12 mouse cellular contexts compared by ENCODE assay signal in the genomic region with DNA sequence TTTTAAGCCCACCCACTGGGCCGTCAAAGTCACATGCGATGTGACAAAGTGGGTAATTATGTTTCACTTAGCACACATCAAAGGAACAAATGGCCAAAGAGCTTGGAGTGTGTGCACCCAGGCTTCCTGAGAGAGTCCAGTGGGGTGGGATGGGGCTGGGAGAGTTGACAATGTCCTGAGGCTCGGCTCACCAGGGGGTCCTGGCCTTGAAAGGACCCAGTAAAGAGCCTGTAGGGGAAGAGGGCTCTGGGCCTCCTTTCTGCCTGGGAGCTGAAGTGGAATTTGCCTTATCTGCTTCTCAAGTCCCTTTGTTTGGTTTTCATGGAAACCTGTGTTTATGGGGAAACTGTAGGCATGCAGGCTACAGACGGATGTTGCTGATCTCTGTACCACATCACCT.
DNase-seq lines count a peak whose midpoint lies in the region; ATAC-seq and TF ChIP-seq lines count a peak whose summit lies in the region.
"Had no signal": no experiment of that assay in that cellular context is flagged by ENCODE, and none has a peak within 500 bp of the region (broad histone marks: within the 10 kb centered on the region; RNA-seq: fewer than 3 reads in every experiment).

No protein-coding gene starts in this region.

- no peaks in the 10 kb centered on the region for H3K9me3 ChIP-seq in heart, embryonic 13.5 days
- no peaks in the 10 kb centered on the region for H3K9me3 ChIP-seq in forebrain, embryonic 14.5 days (replicated peaks; ENCODE audit: control insufficient read depth, low read length)
- H3K9me3 ChIP-seq in midbrain, embryonic 14.5 days (ENCODE audit: control insufficient read depth, low read length) = no peaks in the 10 kb centered on the region
- no peaks in the 10 kb centered on the region for H3K9me3 ChIP-seq in liver, postnatal 0 days (ENCODE audit: low read length)
- H3K9me3 ChIP-seq: embryonic facial prominence, embryonic 12.5 days; liver, embryonic 15.5 days had no signal

- TF ChIP-seq EP300 in liver, postnatal 0 days (IDR thresholded peaks at IDR 0.05; ENCODE audit: low read depth) = no peak

- H3K36me3 ChIP-seq in heart, embryonic 13.5 days = no peaks in the 10 kb centered on the region
- H3K36me3 ChIP-seq in forebrain, embryonic 14.5 days (ENCODE audit: control insufficient read depth, insufficient read depth, low read length) = no peaks in the 10 kb centered on the region
- H3K36me3 ChIP-seq in midbrain, embryonic 14.5 days (ENCODE audit: control insufficient read depth, insufficient read depth, low read length) = no peaks in the 10 kb centered on the region
- H3K36me3 ChIP-seq in liver, postnatal 0 days (replicated peaks; ENCODE audit: insufficient read depth, low read length) = no peaks in the 10 kb centered on the region
- H3K36me3 ChIP-seq: embryonic facial prominence, embryonic 12.5 days; liver, embryonic 15.5 days had no signal

- DNase-seq in heart, adult 18-20 months = no peak
- DNase-seq in R1 (ENCODE audit: low read depth, low spot score) = peak; percentile 53
- DNase-seq in forebrain, embryonic 14.5 days (ENCODE audit: low spot score) = peak; percentile 45
- peak; percentile 61 for DNase-seq in midbrain, embryonic 14.5 days
- no peak for DNase-seq in cerebellum, adult 18-20 months
- DNase-seq in gastrocnemius, adult 2 months = no peak
- DNase-seq in liver, postnatal 0 days = no peak
- DNase-seq: gastrocnemius, postnatal 14 days; kidney, adult 9 months had no signal

- no peak for ATAC-seq in heart, embryonic 13.5 days (ENCODE audit: extremely low read depth, insufficient number of reproducible peaks, low FRiP score, low TSS enrichment)
- peak; percentile 60; the same call in 1 of the 2 replicates for ATAC-seq in forebrain, embryonic 14.5 days
- ATAC-seq in midbrain, embryonic 14.5 days (ENCODE audit: low FRiP score, low TSS enrichment) = no peak
- no peak for ATAC-seq in liver, postnatal 0 days

- no peak overlapping the region for H3K9ac ChIP-seq in heart, embryonic 13.5 days
- no peak overlapping the region for H3K9ac ChIP-seq in forebrain, embryonic 14.5 days (ENCODE audit: low read length)
- H3K9ac ChIP-seq in midbrain, embryonic 14.5 days (replicated peaks; ENCODE audit: low read length) = 0 out of 2 replicates have a peak overlapping the region, but pooled peaks have one; percentile 9
- no peak overlapping the region for H3K9ac ChIP-seq in liver, postnatal 0 days (replicated peaks)
- H3K9ac ChIP-seq: embryonic facial prominence, embryonic 12.5 days; liver, embryonic 15.5 days had no signal

- intact Hi-C loops in gastrocnemius, adult 2 months (cut with DNase I) = no loop called here

- H3K4me2 ChIP-seq in heart, embryonic 13.5 days = peak overlapping the region; percentile 30
- H3K4me2 ChIP-seq in forebrain, embryonic 14.5 days (ENCODE audit: low read length) = no peak overlapping the region
- no peak overlapping the region for H3K4me2 ChIP-seq in midbrain, embryonic 14.5 days (ENCODE audit: low read length)
- H3K4me2 ChIP-seq in liver, postnatal 0 days (ENCODE audit: low read depth, low read length) = no peak overlapping the region
- H3K4me2 ChIP-seq: embryonic facial prominence, embryonic 12.5 days; liver, embryonic 15.5 days had no signal

- 4% methylated on average over 4 of the region's 4 CpGs for WGBS in heart, embryonic 13.5 days
- WGBS in forebrain, embryonic 14.5 days = 6% methylated on average over 4 of the region's 4 CpGs
- 2% methylated on average over 4 of the region's 4 CpGs for WGBS in midbrain, embryonic 14.5 days
- WGBS in liver, postnatal 0 days (ENCODE audit: insufficient replicate concordance) = 18% methylated on average over 4 of the region's 4 CpGs

- H3K4me1 ChIP-seq in heart, embryonic 13.5 days = peaks cover 20% of the 10 kb centered on the region
- peaks cover 7% of the 10 kb centered on the region; the same call in 1 of the 2 replicates for H3K4me1 ChIP-seq in forebrain, embryonic 14.5 days (ENCODE audit: control insufficient read depth, insufficient read depth, low read length)
- peaks cover 19% of the 10 kb centered on the region for H3K4me1 ChIP-seq in midbrain, embryonic 14.5 days (ENCODE audit: control insufficient read depth, insufficient read depth, low read length)
- H3K4me1 ChIP-seq in liver, postnatal 0 days (ENCODE audit: insufficient read depth) = no peaks in the 10 kb centered on the region
- H3K4me1 ChIP-seq: liver, embryonic 15.5 days had no signal

- no peak for TF ChIP-seq CTCF in gastrocnemius, adult 2 months (IDR thresholded peaks at IDR 0.05)
- no peak for TF ChIP-seq CTCF in liver, postnatal 0 days (IDR thresholded peaks at IDR 0.05; ENCODE audit: low read depth)

- H3K27me3 ChIP-seq in heart, embryonic 13.5 days (replicated peaks) = peaks cover 57% of the 10 kb centered on the region
- no peaks in the 10 kb centered on the region for H3K27me3 ChIP-seq in forebrain, embryonic 14.5 days (replicated peaks; ENCODE audit: control insufficient read depth, insufficient read depth, low read length)
- no peaks in the 10 kb centered on the region for H3K27me3 ChIP-seq in midbrain, embryonic 14.5 days (ENCODE audit: control insufficient read depth, insufficient read depth, low read length)
- H3K27me3 ChIP-seq in liver, postnatal 0 days (ENCODE audit: insufficient read depth, low read length) = no peaks in the 10 kb centered on the region
- H3K27me3 ChIP-seq: embryonic facial prominence, embryonic 12.5 days; liver, embryonic 15.5 days had no signal

- H3K27ac ChIP-seq in heart, embryonic 13.5 days (replicated peaks) = no peak overlapping the region
- H3K27ac ChIP-seq in forebrain, embryonic 14.5 days (ENCODE audit: low read depth, low read length) = no peak overlapping the region
- no peak overlapping the region for H3K27ac ChIP-seq in midbrain, embryonic 14.5 days (replicated peaks; ENCODE audit: low read depth, low read length)
- no peak overlapping the region for H3K27ac ChIP-seq in gastrocnemius, adult 2 months
- H3K27ac ChIP-seq in liver, postnatal 0 days (ENCODE audit: low read depth) = no peak overlapping the region
- H3K27ac ChIP-seq: embryonic facial prominence, embryonic 12.5 days; liver, embryonic 15.5 days had no signal

- no peak overlapping the region for H3K4me3 ChIP-seq in heart, embryonic 13.5 days
- no peak overlapping the region for H3K4me3 ChIP-seq in forebrain, embryonic 14.5 days (ENCODE audit: low read depth, low read length)
- no peak overlapping the region for H3K4me3 ChIP-seq in midbrain, embryonic 14.5 days (replicated peaks; ENCODE audit: low read depth, low read length)
- H3K4me3 ChIP-seq in gastrocnemius, adult 2 months = no peak overlapping the region
- no peak overlapping the region for H3K4me3 ChIP-seq in liver, postnatal 0 days (ENCODE audit: low read depth, low read length)
- H3K4me3 ChIP-seq: embryonic facial prominence, embryonic 12.5 days; liver, embryonic 15.5 days had no signal

Comparison
In these comparisons a context has a peak if more than half of its experiments do, and no peak if none do; other contexts are left out.
1. DNase-seq: peak in R1 (single experiment), forebrain, embryonic 14.5 days (single experiment) and midbrain, embryonic 14.5 days (single experiment); none in heart, adult 18-20 months (0 of 2), cerebellum, adult 18-20 months (0 of 2), gastrocnemius, adult 2 months (single experiment) and liver, postnatal 0 days (single experiment).